Mouse (Mus musculus): ENCODE measurements around the gene Ptms.

DNA sequence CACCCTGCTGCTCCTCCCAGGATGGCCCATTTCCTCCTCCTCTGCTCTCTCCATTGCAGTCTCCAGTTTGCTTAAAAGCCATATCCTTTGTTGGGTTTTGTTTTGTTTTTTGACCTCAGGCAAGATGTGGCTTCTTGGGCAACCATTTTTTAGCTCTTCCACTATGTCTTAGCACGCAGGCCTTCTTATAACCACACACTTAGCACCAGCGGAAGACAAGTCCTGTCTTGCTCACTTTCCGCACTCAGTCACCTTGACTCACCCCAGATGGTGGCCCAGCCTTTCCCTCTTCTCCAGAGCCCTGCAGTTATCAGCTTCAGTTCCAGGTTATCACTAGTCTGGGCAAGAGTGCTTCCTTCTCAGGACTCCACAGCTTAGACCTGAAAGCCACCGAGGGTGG lies 35.3 kb upstream of the Ptms start:
- TF ChIP-seq POLR2A (IDR thresholded peaks at IDR 0.05; ENCODE audit: control insufficient read depth, low read depth, low read length) (no peak), CTCF (IDR thresholded peaks at IDR 0.05; ENCODE audit: control insufficient read depth, insufficient read depth, insufficient replicate concordance, low read depth, low read length) (no peak)
